Mouse (Mus musculus): Measurements from ENCODE around the gene Tdrd7. TPM values are rescaled to one million over a fixed set of nuclear protein-coding genes. Genes with fewer than 3 reads are reported as not detected.

Tdrd7 gene
- polyA plus RNA-seq, 1 experiment, result 10.0 TPM

GRCm38 (mm10) chr4:45947729-45948128, 17.4 kb upstream of the Tdrd7 start:
- H3K4me3 ChIP-seq (ENCODE audit: low read depth, low read length), result no peak overlapping the region

GRCm38 (mm10) chr4:45949109-45949848, 15.9 kb upstream of the Tdrd7 start:
- no peak for TF ChIP-seq CTCF (IDR thresholded peaks at IDR 0.05; ENCODE audit: low read depth, low read length)
- TF ChIP-seq EP300 (IDR thresholded peaks at IDR 0.05; ENCODE audit: insufficient read depth, low read depth, low read length), result no peak
- TF ChIP-seq POLR2A (IDR thresholded peaks at IDR 0.05; ENCODE audit: insufficient read depth, low read length), result no peak
- Histone ChIP-seq H3K27ac (ENCODE audit: insufficient read depth, low read length) (no peak overlapping the region), H3K36me3 (ENCODE audit: control insufficient read depth, insufficient read depth, low read length, poor library complexity, severe bottlenecking) (no peaks in the 10 kb centered on the region), H3K27me3 (ENCODE audit: control insufficient read depth, insufficient read depth, low read length, poor library complexity, severe bottlenecking) (no peaks in the 10 kb centered on the region), H3K4me1 (ENCODE audit: control insufficient read depth, insufficient read depth, low read length) (no peaks in the 10 kb centered on the region), H3K4me3 (ENCODE audit: low read depth, low read length) (no peak overlapping the region), H3K9ac (ENCODE audit: low read depth, poor library complexity, severe bottlenecking) (no peak overlapping the region), H3K9me3 (replicated peaks; ENCODE audit: control insufficient read depth, insufficient read depth, low read length, poor library complexity, severe bottlenecking) (no peaks in the 10 kb centered on the region)

More at GRCm38 (mm10) chr4:45947729-45948128, 17.4 kb upstream of the Tdrd7 start:
- no peak overlapping the region for H3K9ac ChIP-seq (ENCODE audit: low read depth, poor library complexity, severe bottlenecking)
- no peaks in the 10 kb centered on the region for H3K27me3 ChIP-seq (ENCODE audit: control insufficient read depth, insufficient read depth, low read length, poor library complexity, severe bottlenecking)
- H3K9me3 ChIP-seq (replicated peaks; ENCODE audit: control insufficient read depth, insufficient read depth, low read length, poor library complexity, severe bottlenecking), result no peaks in the 10 kb centered on the region
- no peak for TF ChIP-seq EP300 (IDR thresholded peaks at IDR 0.05; ENCODE audit: insufficient read depth, low read depth, low read length)
- TF ChIP-seq CTCF (IDR thresholded peaks at IDR 0.05; ENCODE audit: low read depth, low read length), result no peak
- TF ChIP-seq POLR2A (IDR thresholded peaks at IDR 0.05; ENCODE audit: insufficient read depth, low read length), result no peak
- no peaks in the 10 kb centered on the region for H3K4me1 ChIP-seq (ENCODE audit: control insufficient read depth, insufficient read depth, low read length)
- no peaks in the 10 kb centered on the region for H3K36me3 ChIP-seq (ENCODE audit: control insufficient read depth, insufficient read depth, low read length, poor library complexity, severe bottlenecking)
- H3K27ac ChIP-seq (ENCODE audit: insufficient read depth, low read length), result no peak overlapping the region

- Histone ChIP-seq H3K4me3 (ENCODE audit: low read depth, low read length) (no peak overlapping the region), H3K36me3 (ENCODE audit: control insufficient read depth, insufficient read depth, low read length, poor library complexity, severe bottlenecking) (no peaks in the 10 kb centered on the region)
Observed at GRCm38 (mm10) chr4:45951830-45952229, 13.3 kb upstream of the Tdrd7 start.

GRCm38 (mm10) chr4:45953025-45953919, 11.9 kb upstream of the Tdrd7 start:
- Histone ChIP-seq H3K4me3 (ENCODE audit: low read depth, low read length) (no peak overlapping the region), H3K27ac (ENCODE audit: insufficient read depth, low read length) (no peak overlapping the region), H3K36me3 (ENCODE audit: control insufficient read depth, insufficient read depth, low read length, poor library complexity, severe bottlenecking) (no peaks in the 10 kb centered on the region), H3K9me3 (replicated peaks; ENCODE audit: control insufficient read depth, insufficient read depth, low read length, poor library complexity, severe bottlenecking) (no peaks in the 10 kb centered on the region), H3K27me3 (ENCODE audit: control insufficient read depth, insufficient read depth, low read length, poor library complexity, severe bottlenecking) (no peaks in the 10 kb centered on the region), H3K9ac (ENCODE audit: low read depth, poor library complexity, severe bottlenecking) (no peak overlapping the region), H3K4me1 (ENCODE audit: control insufficient read depth, insufficient read depth, low read length) (no peaks in the 10 kb centered on the region)
- no peak for TF ChIP-seq EP300 (IDR thresholded peaks at IDR 0.05; ENCODE audit: insufficient read depth, low read depth, low read length)

More at GRCm38 (mm10) chr4:45951830-45952229, 13.3 kb upstream of the Tdrd7 start:
- no peak overlapping the region for H3K9ac ChIP-seq (ENCODE audit: low read depth, poor library complexity, severe bottlenecking)
- no peak overlapping the region for H3K27ac ChIP-seq (ENCODE audit: insufficient read depth, low read length)
- H3K4me1 ChIP-seq (ENCODE audit: control insufficient read depth, insufficient read depth, low read length), result no peaks in the 10 kb centered on the region
- no peak for TF ChIP-seq CTCF (IDR thresholded peaks at IDR 0.05; ENCODE audit: low read depth, low read length)
- TF ChIP-seq POLR2A (IDR thresholded peaks at IDR 0.05; ENCODE audit: insufficient read depth, low read length), result no peak
- no peak for TF ChIP-seq EP300 (IDR thresholded peaks at IDR 0.05; ENCODE audit: insufficient read depth, low read depth, low read length)
- H3K27me3 ChIP-seq (ENCODE audit: control insufficient read depth, insufficient read depth, low read length, poor library complexity, severe bottlenecking), result no peaks in the 10 kb centered on the region
- no peaks in the 10 kb centered on the region for H3K9me3 ChIP-seq (replicated peaks; ENCODE audit: control insufficient read depth, insufficient read depth, low read length, poor library complexity, severe bottlenecking)

- no peak overlapping the region for H3K4me3 ChIP-seq (ENCODE audit: low read depth, low read length)
- H3K4me1 ChIP-seq (ENCODE audit: control insufficient read depth, insufficient read depth, low read length), result no peaks in the 10 kb centered on the region
- H3K9ac ChIP-seq (ENCODE audit: low read depth, poor library complexity, severe bottlenecking), result no peak overlapping the region
- no peaks in the 10 kb centered on the region for H3K36me3 ChIP-seq (ENCODE audit: control insufficient read depth, insufficient read depth, low read length, poor library complexity, severe bottlenecking)
- H3K27ac ChIP-seq (ENCODE audit: insufficient read depth, low read length), result no peak overlapping the region
- TF ChIP-seq POLR2A (IDR thresholded peaks at IDR 0.05; ENCODE audit: insufficient read depth, low read length), result no peak
- TF ChIP-seq EP300 (IDR thresholded peaks at IDR 0.05; ENCODE audit: insufficient read depth, low read depth, low read length), result no peak
- TF ChIP-seq CTCF (IDR thresholded peaks at IDR 0.05; ENCODE audit: low read depth, low read length), result no peak
- no peaks in the 10 kb centered on the region for H3K9me3 ChIP-seq (replicated peaks; ENCODE audit: control insufficient read depth, insufficient read depth, low read length, poor library complexity, severe bottlenecking)
- H3K27me3 ChIP-seq (ENCODE audit: control insufficient read depth, insufficient read depth, low read length, poor library complexity, severe bottlenecking), result no peaks in the 10 kb centered on the region
Observed at GRCm38 (mm10) chr4:45955235-45955634, 9.9 kb upstream of the Tdrd7 start.

GRCm38 (mm10) chr4:45956131-45956530, 9.0 kb upstream of the Tdrd7 start:
- no peak overlapping the region for H3K27ac ChIP-seq (ENCODE audit: insufficient read depth, low read length)
- H3K9ac ChIP-seq (ENCODE audit: low read depth, poor library complexity, severe bottlenecking), result no peak overlapping the region
- H3K36me3 ChIP-seq (ENCODE audit: control insufficient read depth, insufficient read depth, low read length, poor library complexity, severe bottlenecking), result no peaks in the 10 kb centered on the region
- H3K4me3 ChIP-seq (ENCODE audit: low read depth, low read length), result no peak overlapping the region
- no peak for TF ChIP-seq POLR2A (IDR thresholded peaks at IDR 0.05; ENCODE audit: insufficient read depth, low read length)
- no peaks in the 10 kb centered on the region for H3K4me1 ChIP-seq (ENCODE audit: control insufficient read depth, insufficient read depth, low read length)
- no peaks in the 10 kb centered on the region for H3K9me3 ChIP-seq (replicated peaks; ENCODE audit: control insufficient read depth, insufficient read depth, low read length, poor library complexity, severe bottlenecking)
- H3K27me3 ChIP-seq (ENCODE audit: control insufficient read depth, insufficient read depth, low read length, poor library complexity, severe bottlenecking), result no peaks in the 10 kb centered on the region
